Comparison of ENCODE assay signal across 9 mouse cellular contexts in the genomic region with DNA sequence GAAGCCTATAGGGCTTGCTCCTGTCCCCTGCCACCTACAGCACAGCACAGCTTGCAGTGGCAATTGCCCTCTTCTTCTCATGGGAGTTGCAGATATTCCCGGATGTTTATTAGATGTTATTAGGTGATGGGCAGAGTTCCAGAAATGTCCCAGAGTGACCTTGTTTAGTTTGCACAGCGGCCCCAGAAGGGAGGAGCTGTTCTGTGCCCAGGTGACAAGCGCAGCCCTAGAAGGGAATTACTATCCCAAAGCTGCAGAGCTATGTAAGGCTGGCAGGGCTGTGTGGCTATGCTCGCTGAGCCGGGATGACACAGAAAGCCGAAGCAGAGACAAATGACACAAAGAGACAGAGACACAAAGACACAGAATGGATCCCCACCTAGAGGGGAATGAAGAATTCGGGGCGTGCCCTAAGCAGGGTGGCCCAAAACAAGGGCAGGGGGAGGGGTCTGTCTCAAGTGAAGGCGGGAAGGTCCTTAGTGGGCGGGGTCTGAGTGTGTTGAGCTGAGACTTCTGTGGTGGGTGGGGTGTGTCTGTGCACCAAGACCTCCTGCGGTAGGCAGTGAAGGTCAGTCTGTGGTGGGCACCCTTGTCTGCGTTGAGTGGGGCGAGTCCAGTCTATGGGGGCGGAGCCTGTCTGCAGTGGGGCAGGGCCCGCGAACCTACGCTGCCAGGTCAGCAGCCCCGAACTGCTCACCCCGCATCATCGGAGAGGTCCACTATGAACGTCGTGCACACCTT. TPM values are rescaled to one million over a fixed set of nuclear protein-coding genes. Genes with fewer than 3 reads are reported as not detected.
A peak's percentile ranks its signal among the peaks of the same experiment; 100 is the strongest.
DNase-seq lines count a peak whose midpoint lies in the region; ATAC-seq and TF ChIP-seq lines count a peak whose summit lies in the region.
"Had no signal": no experiment of that assay in that cellular context is flagged by ENCODE, and none has a peak within 500 bp of the region (broad histone marks: within the 10 kb centered on the region; RNA-seq: fewer than 3 reads in every experiment).

No protein-coding gene starts in this region.

- peaks cover 56% of the 10 kb centered on the region for H3K27me3 ChIP-seq in G1E (ENCODE audit: insufficient read depth, low read length)
- no peaks in the 10 kb centered on the region for H3K27me3 ChIP-seq in heart, embryonic 11.5 days (ENCODE audit: control insufficient read depth, insufficient read depth, low read length)
- H3K27me3 ChIP-seq in kidney, embryonic 14.5 days (ENCODE audit: control insufficient read depth, insufficient read depth, low read length) = peaks cover 4% of the 10 kb centered on the region; the same call in 1 of the 2 replicates

- DNase-seq in 416B (ENCODE audit: low read depth) (peak; percentile 78), G1E (ENCODE audit: low spot score) (no peak)
- peak; percentile 83 for DNase-seq in embryo, embryonic 11 days
- peak; percentile 83 for DNase-seq in lung, postnatal 10 days
- DNase-seq in retina, postnatal 1 day = peak; percentile 89
- no peak for DNase-seq in frontal cortex, adult 2 months (ENCODE audit: extremely low spot score in 1 of 2, low spot score in 1 of 2)

- peaks cover 13% of the 10 kb centered on the region for H3K4me1 ChIP-seq in G1E (ENCODE audit: insufficient read depth, low read depth, low read length)
- H3K4me1 ChIP-seq in heart, embryonic 11.5 days (ENCODE audit: control insufficient read depth, insufficient read depth, low read length) = peaks cover 38% of the 10 kb centered on the region
- H3K4me1 ChIP-seq in kidney, embryonic 14.5 days (ENCODE audit: control insufficient read depth, insufficient read depth, low read length) = peaks cover 31% of the 10 kb centered on the region

- H3K4me2 ChIP-seq in heart, embryonic 11.5 days = peak overlapping the region; percentile 83
- H3K4me2 ChIP-seq in kidney, embryonic 14.5 days (replicated peaks; ENCODE audit: low read depth, low read length) = peak overlapping the region; percentile 92

- peak overlapping the region; percentile 89 for H3K27ac ChIP-seq in heart, embryonic 11.5 days (ENCODE audit: low read depth, low read length)
- peak overlapping the region; percentile 88 for H3K27ac ChIP-seq in kidney, embryonic 14.5 days (ENCODE audit: low read depth, low read length)

- H3K36me3 ChIP-seq in G1E (replicated peaks) = no peaks in the 10 kb centered on the region
- H3K36me3 ChIP-seq in heart, embryonic 11.5 days (ENCODE audit: control insufficient read depth, insufficient read depth, low read length) = no peaks in the 10 kb centered on the region
- no peaks in the 10 kb centered on the region for H3K36me3 ChIP-seq in kidney, embryonic 14.5 days (ENCODE audit: control insufficient read depth, insufficient read depth, low read length)

- no peak for TF ChIP-seq CTCF in G1E (IDR thresholded peaks at IDR 0.05; ENCODE audit: low read depth, low read length)

- H3K4me3 ChIP-seq in G1E (ENCODE audit: low read depth, low read length) = peak overlapping the region; percentile 65; the same call in 1 of the 2 replicates
- H3K4me3 ChIP-seq in heart, embryonic 11.5 days (ENCODE audit: low read depth, low read length) = peak overlapping the region; percentile 64
- H3K4me3 ChIP-seq in kidney, embryonic 14.5 days (ENCODE audit: low read length) = peak overlapping the region; percentile 71

- peak overlapping the region; percentile 78 for H3K9ac ChIP-seq in heart, embryonic 11.5 days (ENCODE audit: low read depth, low read length)
- H3K9ac ChIP-seq in kidney, embryonic 14.5 days (ENCODE audit: low read depth, low read length) = peak overlapping the region; percentile 78

- no peak for ATAC-seq in G1E (ENCODE audit: extremely low read depth, insufficient number of reproducible peaks, low FRiP score, poor library complexity, severe bottlenecking)
- ATAC-seq in heart, embryonic 11.5 days (replicated peaks; ENCODE audit: insufficient number of reproducible peaks, low FRiP score, low TSS enrichment) = peak; percentile 64
- ATAC-seq in kidney, embryonic 14.5 days (ENCODE audit: low FRiP score, low TSS enrichment) = peak; percentile 67

- H3K9me3 ChIP-seq in G1E (replicated peaks) = 0 out of 2 replicates have a peak, but pooled peaks cover 2% of the 10 kb centered on the region
- H3K9me3 ChIP-seq in heart, embryonic 11.5 days (replicated peaks; ENCODE audit: control insufficient read depth, low read length) = no peaks in the 10 kb centered on the region
- H3K9me3 ChIP-seq in kidney, embryonic 14.5 days (ENCODE audit: control insufficient read depth, low read length) = no peaks in the 10 kb centered on the region

- WGBS in heart, embryonic 11.5 days (ENCODE audit: insufficient replicate concordance) = 4% methylated on average over 22 of the region's 22 CpGs
- under 1% methylated on average over 22 of the region's 22 CpGs for WGBS in kidney, embryonic 14.5 days

RNA-seq across cellular contexts. Expression of a gene that starts 0.7 kb away (rescaled TPM):
- total RNA-seq in G1E (2014; fragmentation: Nextera tagmentation) (not detected in 2 replicates), G1E (2017) (0.23 and 0.49 TPM in 2 replicates)
- polyA plus RNA-seq in G1E (2012) = 0.11 and 0.21 TPM in 2 replicates
- polyA plus RNA-seq in heart, embryonic 11.5 days (2014; fragmentation: Nextera tagmentation; extraction: Ambion mirVana) = 7.0 and 9.8 TPM in 2 replicates
- polyA plus RNA-seq in kidney, embryonic 14.5 days (2014; fragmentation: Nextera tagmentation; extraction: Ambion mirVana) = 10.1 and 11.3 TPM in 2 replicates
- polyA plus RNA-seq in frontal cortex, adult 2 months (2012; rRNA removed) = 22.6 and 24.5 TPM in 2 replicates

RNA-seq across cellular contexts. Expression of a gene that starts 2.2 kb away (rescaled TPM):
- total RNA-seq in G1E (2014; fragmentation: Nextera tagmentation) = not detected in 2 replicates
- total RNA-seq in G1E (2017) = 0.06 and 0.16 TPM in 2 replicates
- polyA plus RNA-seq in G1E (2012) = not detected in 2 replicates
- polyA plus RNA-seq in heart, embryonic 11.5 days (2014; fragmentation: Nextera tagmentation; extraction: Ambion mirVana) = 24.3 and 30.1 TPM in 2 replicates
- polyA plus RNA-seq in kidney, embryonic 14.5 days (2014; fragmentation: Nextera tagmentation; extraction: Ambion mirVana) = 1.5 and 2.7 TPM in 2 replicates
- polyA plus RNA-seq in frontal cortex, adult 2 months (2012; rRNA removed) = 0.60 and 0.61 TPM in 2 replicates

RNA-seq across cellular contexts. Expression of a gene that starts 34.0 kb away (rescaled TPM):
- total RNA-seq in G1E (2014; fragmentation: Nextera tagmentation) (1.4 and 1.5 TPM in 2 replicates), G1E (2017) (0.41 and 0.71 TPM in 2 replicates)
- polyA plus RNA-seq in G1E (2012) = 1.2 and 1.4 TPM in 2 replicates
- 2.0 and 3.7 TPM in 2 replicates for polyA plus RNA-seq in heart, embryonic 11.5 days (2014; fragmentation: Nextera tagmentation; extraction: Ambion mirVana)
- polyA plus RNA-seq in kidney, embryonic 14.5 days (2014; fragmentation: Nextera tagmentation; extraction: Ambion mirVana) = 6.7 and 7.6 TPM in 2 replicates
- 114 and 126 TPM in 2 replicates for polyA plus RNA-seq in frontal cortex, adult 2 months (2012; rRNA removed)

RNA-seq across cellular contexts. Expression of a gene that starts 37.5 kb away (rescaled TPM):
- not detected in 2 replicates for total RNA-seq in G1E (2014; fragmentation: Nextera tagmentation)
- total RNA-seq in G1E (2017) = 2.0 and 3.8 TPM in 2 replicates
- 0.86 and 1.1 TPM in 2 replicates for polyA plus RNA-seq in G1E (2012)
- polyA plus RNA-seq in heart, embryonic 11.5 days (2014; fragmentation: Nextera tagmentation; extraction: Ambion mirVana) = 1.6 and 1.7 TPM in 2 replicates
- polyA plus RNA-seq in kidney, embryonic 14.5 days (2014; fragmentation: Nextera tagmentation; extraction: Ambion mirVana) = 0.57 and 0.66 TPM in 2 replicates
- 241 and 267 TPM in 2 replicates for polyA plus RNA-seq in frontal cortex, adult 2 months (2012; rRNA removed)

RNA-seq across cellular contexts. Expression of a gene that starts 55.5 kb away (rescaled TPM):
- total RNA-seq in G1E (2014; fragmentation: Nextera tagmentation) = not detected in 2 replicates
- 0.23 and 0.38 TPM in 2 replicates for total RNA-seq in G1E (2017)
- polyA plus RNA-seq in G1E (2012) = not detected in 2 replicates
- polyA plus RNA-seq in heart, embryonic 11.5 days (2014; fragmentation: Nextera tagmentation; extraction: Ambion mirVana) = not detected in 2 replicates
- not detected in 2 replicates for polyA plus RNA-seq in kidney, embryonic 14.5 days (2014; fragmentation: Nextera tagmentation; extraction: Ambion mirVana)
- polyA plus RNA-seq in frontal cortex, adult 2 months (2012; rRNA removed) = 0.20 and 0.29 TPM in 2 replicates
- total RNA-seq: gastrocnemius, postnatal 4 days had no signal

Comparison
In these comparisons a context has a peak if more than half of its experiments do, and no peak if none do; other contexts are left out.
1. DNase-seq: peak in 416B (single experiment), embryo, embryonic 11 days (single experiment), lung, postnatal 10 days (single experiment) and retina, postnatal 1 day (single experiment); none in G1E (single experiment) and frontal cortex, adult 2 months (0 of 2).
2. RNA of a gene that starts 34.0 kb away (polyA plus RNA-seq): 114 to 126 TPM in frontal cortex, adult 2 months; 6.7 to 7.6 TPM in kidney, embryonic 14.5 days, 2.0 to 3.7 TPM in heart, embryonic 11.5 days and 1.2 to 1.4 TPM in G1E; every median in the first group is over 10 times any median in the second.
3. Peak in every context shown above with its lines, with median percentiles within 50 percentile points of each other: H3K4me3 ChIP-seq.